Mouse (Mus musculus): ENCODE results near the gene Tcerg1l. TPM values are rescaled to one million over a fixed set of nuclear protein-coding genes. Genes with fewer than 3 reads are reported as not detected.

Gene Tcerg1l
- 0.77 and 0.87 TPM in 2 replicates for polyA plus RNA-seq (2016; fragmentation: Nextera tagmentation; extraction: Ambion mirVana)

- DNase-seq (ENCODE audit: low spot score): peak; percentile 63
- H3K4me3 ChIP-seq: peak within 1 kb of the TSS; percentile 69
- peaks cover 48% of the 10 kb centered on the region for H3K27me3 ChIP-seq (replicated peaks; ENCODE audit: low read depth, poor library complexity, severe bottlenecking)
- no peaks in the 10 kb centered on the region for H3K36me3 ChIP-seq (replicated peaks)
- WGBS: under 1% methylated on average over 74 of the region's 76 CpGs
- 0 out of 2 replicates have a peak within 1 kb of the TSS, but pooled peaks have one; percentile 10 for H3K27ac ChIP-seq (replicated peaks)
- H3K4me1 ChIP-seq: peaks cover 20% of the 10 kb centered on the region
- no peaks in the 10 kb centered on the region for H3K9me3 ChIP-seq
Observed at GRCm38 (mm10) chr7:138397485-138398181, at the start of gene Tcerg1l. Gene Tcerg1l (minus strand): TSS chr7:138397730.

GRCm38 (mm10) chr7:138442096-138442495 is 44.6 kb upstream of the Tcerg1l start:
- no peaks in the 10 kb centered on the region for H3K4me1 ChIP-seq

GRCm38 (mm10) chr7:138432541-138432940 is 35.0 kb upstream of the Tcerg1l start:
- peaks cover 7% of the 10 kb centered on the region for H3K4me1 ChIP-seq
- H3K9me3 ChIP-seq: no peaks in the 10 kb centered on the region
- H3K27ac ChIP-seq (replicated peaks): no peak overlapping the region
- H3K36me3 ChIP-seq (replicated peaks): no peaks in the 10 kb centered on the region
- H3K4me3 ChIP-seq: no peak overlapping the region
- no peaks in the 10 kb centered on the region for H3K27me3 ChIP-seq (replicated peaks; ENCODE audit: low read depth, poor library complexity, severe bottlenecking)
- no peak for DNase-seq (ENCODE audit: low spot score)
- 70% methylated on average over 4 of the region's 4 CpGs for WGBS

More at GRCm38 (mm10) chr7:138442096-138442495, 44.6 kb upstream of the Tcerg1l start:
- no peak for DNase-seq (ENCODE audit: low spot score)
- 79% methylated on average over 4 of the region's 4 CpGs for whole genome bisulfite sequencing
- no peak overlapping the region for H3K27ac ChIP-seq (replicated peaks)
- H3K4me3 ChIP-seq: no peak overlapping the region
- no peaks in the 10 kb centered on the region for H3K27me3 ChIP-seq (replicated peaks; ENCODE audit: low read depth, poor library complexity, severe bottlenecking)
- H3K36me3 ChIP-seq (replicated peaks): no peaks in the 10 kb centered on the region
- H3K9me3 ChIP-seq: no peaks in the 10 kb centered on the region

DNA sequence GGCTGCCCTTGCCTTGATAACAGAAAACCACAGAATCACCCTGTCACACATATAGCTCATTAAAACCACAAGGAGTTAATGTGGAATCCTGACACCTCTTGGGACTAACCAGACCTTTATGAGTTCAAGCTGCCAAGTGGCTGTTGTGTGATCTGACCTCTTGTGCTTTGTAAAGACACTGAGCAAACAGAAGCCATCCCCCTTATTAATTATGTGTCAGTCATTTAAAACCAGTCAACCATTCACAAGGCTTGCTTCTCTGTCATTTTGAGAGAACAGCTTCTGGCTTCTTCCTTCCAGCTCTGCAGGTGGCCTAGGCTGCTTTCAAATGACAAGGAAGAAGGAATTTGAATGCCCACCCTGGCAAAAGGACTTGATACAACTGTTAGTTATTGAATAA is 33.9 kb upstream of the Tcerg1l start:
- Histone ChIP-seq H3K27me3 (replicated peaks; ENCODE audit: low read depth, poor library complexity, severe bottlenecking) (no peaks in the 10 kb centered on the region), H3K27ac (replicated peaks) (no peak overlapping the region), H3K36me3 (replicated peaks) (no peaks in the 10 kb centered on the region), H3K4me1 (peaks cover 18% of the 10 kb centered on the region), H3K9me3 (no peaks in the 10 kb centered on the region), H3K4me3 (no peak overlapping the region)
- no peak for DNase-seq (ENCODE audit: low spot score)

- Histone ChIP-seq H3K9me3 (no peaks in the 10 kb centered on the region), H3K27me3 (replicated peaks; ENCODE audit: low read depth, poor library complexity, severe bottlenecking) (no peaks in the 10 kb centered on the region), H3K4me1 (peaks cover 20% of the 10 kb centered on the region), H3K36me3 (replicated peaks) (no peaks in the 10 kb centered on the region), H3K4me3 (no peak overlapping the region), H3K27ac (replicated peaks) (no peak overlapping the region)
- WGBS: 65% methylated on average over 7 of the region's 7 CpGs
- peak; percentile 46 for DNase-seq (ENCODE audit: low spot score)
Observed at GRCm38 (mm10) chr7:138429916-138430315, 32.4 kb upstream of the Tcerg1l start.

- Histone ChIP-seq H3K27ac (replicated peaks) (no peak overlapping the region), H3K36me3 (replicated peaks) (no peaks in the 10 kb centered on the region), H3K9me3 (no peaks in the 10 kb centered on the region), H3K27me3 (replicated peaks; ENCODE audit: low read depth, poor library complexity, severe bottlenecking) (no peaks in the 10 kb centered on the region), H3K4me1 (peaks cover 20% of the 10 kb centered on the region), H3K4me3 (no peak overlapping the region)
- peak; percentile 20 for DNase-seq (ENCODE audit: low spot score)
- 47% methylated on average over 1 of the region's 1 CpGs for WGBS
Observed at GRCm38 (mm10) chr7:138428826-138429225, 31.3 kb upstream of the Tcerg1l start.

DNA sequence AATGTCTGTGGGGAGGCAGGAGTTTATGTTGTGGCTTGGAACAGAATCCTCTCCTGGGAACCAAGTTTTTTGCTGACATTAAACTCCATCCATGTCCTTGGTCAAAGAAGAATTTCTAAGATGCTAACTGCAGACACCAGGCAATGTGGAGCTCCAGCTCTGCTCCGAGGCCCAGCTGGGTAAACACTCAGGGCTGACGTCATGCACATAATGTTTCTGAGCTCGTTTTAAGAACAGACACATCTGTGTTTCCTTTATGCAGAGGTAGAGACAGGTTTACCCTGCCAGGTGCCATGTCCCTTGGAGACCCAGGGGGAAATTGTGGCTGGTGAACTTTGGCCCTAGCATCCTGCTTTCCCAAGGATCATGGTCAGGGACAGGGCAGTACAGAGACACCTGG is 29.9 kb upstream of the Tcerg1l start:
- H3K36me3 ChIP-seq (replicated peaks): no peaks in the 10 kb centered on the region
- WGBS: 36% methylated on average over 3 of the region's 3 CpGs
- H3K27ac ChIP-seq (replicated peaks): no peak overlapping the region
- H3K4me3 ChIP-seq: no peak overlapping the region
- DNase-seq (ENCODE audit: low spot score): peak; percentile 44
- no peaks in the 10 kb centered on the region for H3K27me3 ChIP-seq (replicated peaks; ENCODE audit: low read depth, poor library complexity, severe bottlenecking)
- no peaks in the 10 kb centered on the region for H3K9me3 ChIP-seq
- H3K4me1 ChIP-seq: peaks cover 20% of the 10 kb centered on the region

DNA sequence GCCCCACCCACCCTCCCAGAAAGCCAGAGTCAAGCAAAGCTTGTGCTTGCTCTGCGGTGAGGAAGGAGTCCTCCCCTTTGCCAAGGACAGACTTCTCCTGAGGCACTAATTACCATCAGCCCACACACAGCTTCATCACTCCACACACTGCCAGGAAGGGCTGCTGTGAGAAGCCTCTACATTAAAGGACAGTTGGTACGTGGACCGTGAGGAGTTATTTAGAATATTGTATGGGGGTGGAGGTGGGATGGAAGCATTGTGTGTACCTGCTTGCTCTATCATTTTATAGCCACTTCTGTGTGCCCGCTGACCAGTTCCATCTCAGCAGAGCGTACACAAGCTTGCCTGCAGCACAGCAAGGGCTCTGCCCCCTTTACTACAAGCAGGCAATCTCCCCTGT is 16.0 kb upstream of the Tcerg1l start:
- 0 out of 2 replicates have a peak, but pooled peaks cover 4% of the 10 kb centered on the region for H3K4me1 ChIP-seq
- H3K27me3 ChIP-seq (replicated peaks; ENCODE audit: low read depth, poor library complexity, severe bottlenecking): no peaks in the 10 kb centered on the region
- no peaks in the 10 kb centered on the region for H3K9me3 ChIP-seq
- no peak overlapping the region for H3K27ac ChIP-seq (replicated peaks)
- H3K36me3 ChIP-seq (replicated peaks): no peaks in the 10 kb centered on the region
- H3K4me3 ChIP-seq: no peak overlapping the region
- no peak for DNase-seq (ENCODE audit: low spot score)
- 81% methylated on average over 5 of the region's 5 CpGs for whole genome bisulfite sequencing

- Histone ChIP-seq H3K4me1 (peaks cover 20% of the 10 kb centered on the region), H3K36me3 (replicated peaks) (no peaks in the 10 kb centered on the region), H3K4me3 (no peak overlapping the region), H3K27ac (replicated peaks) (no peak overlapping the region), H3K27me3 (replicated peaks; ENCODE audit: low read depth, poor library complexity, severe bottlenecking) (peaks cover 35% of the 10 kb centered on the region), H3K9me3 (no peaks in the 10 kb centered on the region)
- WGBS: 91% methylated on average over 5 of the region's 5 CpGs
- no peak for DNase-seq (ENCODE audit: low spot score)
Observed at GRCm38 (mm10) chr7:138401641-138402040, 4.1 kb upstream of the Tcerg1l start.

- no peak for DNase-seq (ENCODE audit: low spot score)
- Histone ChIP-seq H3K9me3 (no peaks in the 10 kb centered on the region), H3K27ac (replicated peaks) (no peak overlapping the region), H3K4me3 (no peak overlapping the region), H3K36me3 (replicated peaks) (no peaks in the 10 kb centered on the region), H3K27me3 (replicated peaks; ENCODE audit: low read depth, poor library complexity, severe bottlenecking) (peaks cover 45% of the 10 kb centered on the region), H3K4me1 (peaks cover 20% of the 10 kb centered on the region)
- 78% methylated on average over 8 of the region's 8 CpGs for WGBS
Observed at GRCm38 (mm10) chr7:138400506-138401272, 3.2 kb upstream of the Tcerg1l start.

GRCm38 (mm10) chr7:138398182-138398793 is 758 bp upstream of the Tcerg1l start:
- DNase-seq (ENCODE audit: low spot score): peak; percentile 77
- Histone ChIP-seq H3K9me3 (no peaks in the 10 kb centered on the region), H3K36me3 (replicated peaks) (no peaks in the 10 kb centered on the region), H3K27me3 (replicated peaks; ENCODE audit: low read depth, poor library complexity, severe bottlenecking) (peaks cover 48% of the 10 kb centered on the region), H3K4me1 (peaks cover 20% of the 10 kb centered on the region), H3K27ac (replicated peaks) (no peak overlapping the region), H3K4me3 (peak overlapping the region; percentile 69)
- 4% methylated on average over 21 of the region's 21 CpGs for WGBS

GRCm38 (mm10) chr7:138396863-138397484 is 556 bp downstream of the Tcerg1l start:
- H3K27ac ChIP-seq (replicated peaks): 0 out of 2 replicates have a peak overlapping the region, but pooled peaks have one; percentile 10
- WGBS: under 1% methylated on average over 41 of the region's 41 CpGs
- DNase-seq (ENCODE audit: low spot score): peak; percentile 86

More at GRCm38 (mm10) chr7:138396863-138397484, 556 bp downstream of the Tcerg1l start:
- Histone ChIP-seq H3K4me3 (peak overlapping the region; percentile 69), H3K4me1 (peaks cover 20% of the 10 kb centered on the region), H3K27me3 (replicated peaks; ENCODE audit: low read depth, poor library complexity, severe bottlenecking) (peaks cover 48% of the 10 kb centered on the region), H3K36me3 (replicated peaks) (no peaks in the 10 kb centered on the region), H3K9me3 (no peaks in the 10 kb centered on the region)
